Mouse (Mus musculus) neural tube, embryonic 14.5 days (tissue): ENCODE data around the gene Kcna5. TPM values are rescaled to one million over a fixed set of nuclear protein-coding genes. Genes with fewer than 3 reads are reported as not detected.

Experiments
- ATAC-seq: fragments of 200-750 bp; cut with Nextera tagmentation; 2 replicates; pipeline ENCODE4 v1.8.0; 2017; ENCODE audit warnings: low read depth, mild to moderate bottlenecking, moderate TSS enrichment, moderate library complexity
- H3K27ac ChIP-seq: fragments of 300-500 bp; sonication (generic); 2 replicates; pipeline ENCODE4 v1.5.1; 2014; ENCODE audit warnings: low read depth, mild to moderate bottlenecking, control low read depth, low read length, moderate library complexity, mixed read lengths
- H3K27me3 ChIP-seq: fragments of 300-500 bp; sonication (generic); 2 replicates; pipeline ENCODE4 v1.6.1; 2014; ENCODE audit warnings: low read length; ENCODE audit not compliant: control insufficient read depth, insufficient read depth
- H3K36me3 ChIP-seq: fragments of 300-500 bp; sonication (generic); 2 replicates; pipeline ENCODE4 v1.6.1; 2014; ENCODE audit warnings: low read length, mixed read lengths; ENCODE audit not compliant: control insufficient read depth, insufficient read depth
- H3K4me1 ChIP-seq: fragments of 300-500 bp; sonication (generic); 2 replicates; pipeline ENCODE4 v1.6.1; 2014; ENCODE audit warnings: low read length; ENCODE audit not compliant: control insufficient read depth, insufficient read depth
- H3K4me2 ChIP-seq: fragments of 300-500 bp; sonication (generic); 2 replicates; pipeline ENCODE4 v1.6.1; 2014; ENCODE audit warnings: mild to moderate bottlenecking, low read depth, low read length, control low read depth
- H3K4me3 ChIP-seq: fragments of 300-500 bp; sonication (generic); 2 replicates; pipeline ENCODE4 v1.5.1; 2014; ENCODE audit warnings: low read depth, low read length, control low read depth, mixed read lengths
- H3K9ac ChIP-seq: fragments of 300-500 bp; sonication (generic); replicated peaks from 2 replicates; pipeline ENCODE4 v1.6.1; 2014; ENCODE audit warnings: low read depth, mild to moderate bottlenecking, control low read depth, low read length, mixed read lengths
- H3K9me3 ChIP-seq: fragments of 300-500 bp; sonication (generic); 2 replicates; pipeline ENCODE4 v1.6.1; 2016; ENCODE audit warnings: low read length; ENCODE audit not compliant: control insufficient read depth
- WGBS: fragments of 180-500 bp; shearing (Covaris S2); extraction: QIAGEN DNeasy Blood & Tissue Kit; methylation state at CpG from one replicate; pipeline ENCODE4 v1.1.7; 2014; 5-methylcytosine and 5-hydroxymethylcytosine counted together
- polyA plus RNA-seq: library from polyadenylated mRNA; unstranded; fragments of >200 nt; fragmentation: Nextera tagmentation; extraction: Ambion mirVana; gene quantifications from 2 replicates; pipeline ENCODE4 v1.2.1, GENCODE M21; 2014

The Kcna5 gene
- polyA plus RNA-seq, 1 experiment from 2014 or later = 2.2 TPM

DNA sequence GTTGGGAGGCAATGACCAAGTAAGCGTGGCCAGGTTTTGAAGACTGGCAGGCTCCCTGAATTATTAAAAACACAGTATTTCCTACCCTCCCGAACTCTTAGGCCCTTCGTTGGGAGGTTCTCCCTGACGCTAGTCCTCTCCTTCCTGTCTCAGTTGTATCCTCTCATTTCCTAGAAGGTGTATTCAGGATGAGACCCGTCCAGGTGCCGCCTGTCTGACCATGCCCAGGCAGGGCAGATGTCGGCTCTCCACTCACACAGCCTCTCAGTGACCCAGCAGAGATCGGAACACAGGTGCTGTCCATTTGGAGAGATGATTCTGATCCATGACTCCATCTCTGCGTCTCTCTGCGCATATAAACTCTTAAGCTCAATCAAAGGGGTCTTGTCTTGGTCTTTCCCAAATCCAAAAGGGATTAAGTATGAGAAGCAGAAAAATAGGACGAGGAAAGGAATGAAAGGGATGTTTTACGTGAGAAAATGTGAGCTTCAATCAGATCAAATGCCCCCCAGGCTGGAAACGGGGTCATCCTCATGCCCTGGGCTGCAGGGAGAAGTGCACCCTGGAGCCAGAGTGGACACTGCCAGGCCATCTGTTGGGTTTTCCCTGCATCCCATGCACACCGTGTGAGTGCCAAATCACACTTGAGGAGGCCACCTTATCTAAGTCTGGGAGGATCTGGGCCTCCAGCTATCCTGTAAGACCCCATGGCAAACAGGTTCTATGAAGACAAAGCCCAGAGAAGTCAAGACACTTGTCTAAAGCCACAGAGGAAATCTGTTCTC is 33.0 kb upstream of the Kcna5 start:
- Histone ChIP-seq H3K27ac (no peak overlapping the region), H3K9ac (no peak overlapping the region), H3K36me3 (no peaks in the 10 kb centered on the region), H3K4me3 (no peak overlapping the region), H3K27me3 (no peaks in the 10 kb centered on the region), H3K4me2 (no peak overlapping the region), H3K4me1 (no peaks in the 10 kb centered on the region), H3K9me3 (no peaks in the 10 kb centered on the region)
- 88% methylated on average over 14 of the region's 14 CpGs for WGBS
- ATAC-seq = no peak

DNA sequence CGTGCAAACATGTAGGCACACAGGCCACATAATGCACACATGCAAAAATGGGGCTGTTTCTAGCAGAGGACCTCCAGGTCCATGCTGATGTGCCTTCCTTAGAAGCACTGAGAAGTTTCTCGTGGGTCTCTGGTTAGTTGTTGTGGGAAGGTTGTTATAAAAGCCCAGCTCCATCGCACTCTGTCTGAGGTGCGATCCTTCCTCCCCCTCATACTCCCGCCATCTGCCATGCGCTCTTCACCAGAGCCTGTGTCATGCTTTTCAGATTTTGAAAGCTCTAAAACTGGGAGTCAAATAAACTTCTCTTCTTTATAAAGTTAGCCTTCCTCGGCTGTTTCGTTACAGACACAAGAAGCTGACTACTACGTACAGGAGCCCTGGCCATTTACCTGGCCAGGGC is 32.1 kb upstream of the Kcna5 start:
- no peak overlapping the region for H3K4me2 ChIP-seq
- no peak overlapping the region for H3K4me3 ChIP-seq
- no peaks in the 10 kb centered on the region for H3K4me1 ChIP-seq
- no peak overlapping the region for H3K9ac ChIP-seq
- no peaks in the 10 kb centered on the region for H3K9me3 ChIP-seq
- ATAC-seq = no peak
- no peaks in the 10 kb centered on the region for H3K36me3 ChIP-seq
- no peaks in the 10 kb centered on the region for H3K27me3 ChIP-seq
- no peak overlapping the region for H3K27ac ChIP-seq
- WGBS = 94% methylated on average over 9 of the region's 9 CpGs

DNA sequence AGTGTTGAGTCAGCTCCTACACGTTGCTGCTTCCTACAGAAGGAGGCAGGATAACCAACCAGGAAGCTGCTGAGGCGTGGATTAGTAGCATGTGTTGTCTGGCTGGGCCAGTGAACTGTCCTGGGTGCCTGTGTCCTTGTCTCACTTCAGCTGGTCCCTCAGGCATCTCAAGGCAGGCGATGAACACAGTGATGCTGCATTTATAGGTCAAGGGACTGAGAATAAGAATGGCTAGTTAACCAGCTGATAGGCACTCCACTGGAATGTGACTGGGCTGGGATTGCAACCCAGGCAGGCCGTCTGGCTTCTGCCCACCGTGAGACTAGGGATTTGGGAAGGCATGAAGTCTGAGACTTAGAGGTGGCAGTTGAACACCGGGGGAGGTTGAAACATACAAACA is 29.2 kb upstream of the Kcna5 start:
- Histone ChIP-seq H3K36me3 (no peaks in the 10 kb centered on the region), H3K4me3 (no peak overlapping the region), H3K4me2 (no peak overlapping the region), H3K9ac (no peak overlapping the region), H3K4me1 (peaks cover 7% of the 10 kb centered on the region; the same call in 1 of the 2 replicates), H3K9me3 (no peaks in the 10 kb centered on the region), H3K27me3 (no peaks in the 10 kb centered on the region), H3K27ac (no peak overlapping the region)
- WGBS = 72% methylated on average over 6 of the region's 6 CpGs
- no peak; the same call in 1 of the 2 replicates for ATAC-seq

DNA sequence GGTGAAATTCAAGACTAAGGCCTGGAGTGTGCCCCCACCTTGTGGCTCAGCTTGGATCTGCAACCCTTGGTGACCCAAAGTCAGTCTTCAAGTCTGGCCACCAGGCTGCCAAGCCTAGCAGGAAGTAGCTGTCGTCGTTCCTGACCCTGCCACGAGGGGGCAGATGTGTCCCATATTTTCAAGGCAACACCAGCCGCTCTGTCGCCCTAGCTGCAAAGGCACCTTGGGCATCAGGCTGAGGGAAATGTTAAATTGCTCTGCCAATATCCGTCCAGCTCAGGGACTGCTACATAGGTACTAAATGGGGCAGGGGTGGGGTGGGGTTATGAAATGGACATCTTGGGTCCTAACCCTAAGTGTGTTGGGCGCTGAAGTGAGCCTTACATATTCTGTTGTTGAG is 28.7 kb upstream of the Kcna5 start:
- ATAC-seq = peak; percentile 45
- Histone ChIP-seq H3K9me3 (no peaks in the 10 kb centered on the region), H3K27me3 (no peaks in the 10 kb centered on the region), H3K27ac (no peak overlapping the region), H3K4me1 (peaks cover 7% of the 10 kb centered on the region; the same call in 1 of the 2 replicates), H3K36me3 (no peaks in the 10 kb centered on the region), H3K4me2 (no peak overlapping the region), H3K4me3 (no peak overlapping the region), H3K9ac (no peak overlapping the region)
- WGBS = 16% methylated on average over 7 of the region's 7 CpGs

DNA sequence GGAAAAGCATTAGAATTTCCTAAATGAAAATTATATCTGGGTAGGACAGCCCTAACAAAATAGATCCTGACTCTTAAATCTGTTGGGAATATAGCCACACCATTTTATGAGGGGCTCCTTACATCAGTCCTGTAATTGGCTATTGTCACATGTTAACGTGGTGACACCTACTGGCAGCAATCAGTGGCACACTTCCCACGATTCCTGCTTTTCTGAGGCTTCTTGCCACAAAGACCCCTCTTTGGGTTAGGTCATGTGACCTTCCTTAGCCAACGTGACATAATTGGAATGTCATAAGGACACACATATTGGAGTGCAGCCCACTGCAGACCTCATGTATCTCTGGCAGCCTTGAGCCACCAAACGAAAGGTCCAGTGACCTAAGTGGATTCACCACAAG is 26.5 kb upstream of the Kcna5 start:
- H3K27ac ChIP-seq = no peak overlapping the region
- no peaks in the 10 kb centered on the region for H3K9me3 ChIP-seq
- H3K36me3 ChIP-seq = no peaks in the 10 kb centered on the region
- peaks cover 7% of the 10 kb centered on the region; the same call in 1 of the 2 replicates for H3K4me1 ChIP-seq
- ATAC-seq = no peak
- no peak overlapping the region for H3K9ac ChIP-seq
- no peaks in the 10 kb centered on the region for H3K27me3 ChIP-seq
- WGBS = 27% methylated on average over 4 of the region's 4 CpGs
- no peak overlapping the region for H3K4me2 ChIP-seq
- no peak overlapping the region for H3K4me3 ChIP-seq

DNA sequence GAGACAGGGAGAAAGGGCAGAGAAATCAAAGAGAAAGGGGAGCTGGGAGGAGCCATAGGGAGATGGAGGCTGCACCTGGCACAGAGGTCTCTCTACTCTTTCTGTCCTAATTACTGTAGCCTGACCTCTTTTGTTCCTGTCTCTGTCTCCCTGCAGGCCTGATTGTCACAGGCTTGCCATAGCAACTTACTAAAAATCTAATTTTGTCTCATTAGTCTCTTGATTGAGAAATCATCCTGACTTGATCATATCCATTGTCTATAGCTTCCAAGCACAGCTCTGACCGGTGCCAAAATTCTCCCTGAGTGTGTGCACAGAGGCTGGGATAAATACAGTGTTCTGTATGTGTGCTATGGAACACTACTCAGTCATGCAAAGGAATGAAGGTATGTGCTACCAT is 25.5 kb upstream of the Kcna5 start:
- H3K9ac ChIP-seq = no peak overlapping the region
- no peak overlapping the region for H3K4me3 ChIP-seq
- H3K27ac ChIP-seq = peak overlapping the region; percentile 66
- H3K4me1 ChIP-seq = peaks cover 7% of the 10 kb centered on the region; the same call in 1 of the 2 replicates
- no peak; the same call in 1 of the 2 replicates for ATAC-seq
- H3K36me3 ChIP-seq = no peaks in the 10 kb centered on the region
- no peak overlapping the region for H3K4me2 ChIP-seq
- no peaks in the 10 kb centered on the region for H3K27me3 ChIP-seq
- H3K9me3 ChIP-seq = no peaks in the 10 kb centered on the region
- WGBS = 93% methylated on average over 1 of the region's 1 CpGs

DNA sequence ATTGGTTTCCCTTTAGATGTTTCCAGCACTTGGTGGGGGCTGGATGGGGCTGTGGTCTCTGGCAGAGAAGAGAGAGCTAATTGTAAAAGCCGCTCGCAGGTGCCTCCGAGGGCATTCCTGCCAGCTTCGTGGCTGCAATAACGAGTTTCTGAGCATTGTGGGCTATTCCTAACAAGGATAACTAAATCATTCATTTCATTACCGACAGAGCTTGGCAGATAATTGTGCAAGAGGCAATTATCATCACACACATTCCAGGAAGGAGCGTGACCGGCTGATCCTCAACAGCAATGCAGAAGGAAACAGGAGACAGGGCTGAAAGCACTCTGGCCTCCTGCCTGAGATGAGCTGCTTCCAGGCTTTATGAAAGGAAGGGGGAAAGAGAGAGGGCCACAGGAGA is 24.8 kb upstream of the Kcna5 start:
- Histone ChIP-seq H3K4me1 (peaks cover 7% of the 10 kb centered on the region; the same call in 1 of the 2 replicates), H3K4me2 (no peak overlapping the region), H3K9ac (no peak overlapping the region), H3K27ac (peak overlapping the region; percentile 66), H3K4me3 (no peak overlapping the region), H3K27me3 (no peaks in the 10 kb centered on the region), H3K36me3 (no peaks in the 10 kb centered on the region), H3K9me3 (no peaks in the 10 kb centered on the region)
- 18% methylated on average over 8 of the region's 8 CpGs for whole genome bisulfite sequencing
- ATAC-seq = peak; percentile 45; the same call in 1 of the 2 replicates

DNA sequence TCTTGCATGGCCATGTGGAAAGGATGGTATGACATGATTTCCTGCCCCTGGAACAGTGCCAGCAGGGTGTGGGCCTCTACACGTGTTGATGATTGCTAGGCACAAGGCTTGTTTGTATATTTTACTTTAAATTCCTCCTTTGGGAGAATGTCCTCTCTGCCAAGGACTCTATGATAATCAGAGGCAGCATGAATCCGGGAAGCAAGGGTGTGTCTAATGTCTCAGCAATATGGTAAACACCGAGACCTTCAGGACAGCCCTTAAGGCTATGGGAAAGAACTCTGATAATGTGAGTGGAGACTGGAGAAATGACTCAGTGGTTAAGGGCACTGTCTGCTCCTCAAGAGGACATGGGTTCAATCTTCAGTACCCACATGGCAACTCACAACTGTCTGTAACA is 23.1 kb upstream of the Kcna5 start:
- ATAC-seq = no peak
- Histone ChIP-seq H3K4me2 (no peak overlapping the region), H3K36me3 (no peaks in the 10 kb centered on the region), H3K4me3 (no peak overlapping the region), H3K27me3 (no peaks in the 10 kb centered on the region), H3K27ac (no peak overlapping the region), H3K4me1 (peaks cover 7% of the 10 kb centered on the region; the same call in 1 of the 2 replicates), H3K9me3 (no peaks in the 10 kb centered on the region), H3K9ac (no peak overlapping the region)
- WGBS = 54% methylated on average over 3 of the region's 3 CpGs

DNA sequence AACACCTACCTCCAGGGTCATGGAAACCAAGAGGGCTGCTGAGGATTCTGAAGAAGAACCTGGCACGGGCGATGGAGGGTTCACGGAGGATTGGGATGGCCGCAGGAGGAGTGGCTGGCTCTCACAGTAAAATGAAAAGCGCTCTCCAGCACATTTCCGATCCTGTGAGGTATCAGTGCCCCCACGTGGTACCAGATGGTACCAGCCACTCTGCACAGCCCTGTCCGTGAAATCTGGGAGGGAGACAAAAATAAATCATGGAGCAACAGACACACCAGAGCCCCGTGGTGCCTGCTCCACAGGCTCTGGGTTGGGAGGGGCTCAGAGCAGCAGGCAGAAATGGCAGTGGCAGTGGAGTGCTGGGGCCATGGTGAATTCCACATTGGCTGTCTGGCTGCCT is 18.6 kb upstream of the Kcna5 start:
- H3K9me3 ChIP-seq = no peaks in the 10 kb centered on the region
- no peak overlapping the region for H3K9ac ChIP-seq
- H3K4me1 ChIP-seq = no peaks in the 10 kb centered on the region
- H3K36me3 ChIP-seq = no peaks in the 10 kb centered on the region
- no peaks in the 10 kb centered on the region for H3K27me3 ChIP-seq
- peak; percentile 76; the same call in 1 of the 2 replicates for ATAC-seq
- no peak overlapping the region for H3K27ac ChIP-seq
- H3K4me3 ChIP-seq = no peak overlapping the region
- H3K4me2 ChIP-seq = no peak overlapping the region
- WGBS = 32% methylated on average over 9 of the region's 9 CpGs
